In the genomic region with DNA sequence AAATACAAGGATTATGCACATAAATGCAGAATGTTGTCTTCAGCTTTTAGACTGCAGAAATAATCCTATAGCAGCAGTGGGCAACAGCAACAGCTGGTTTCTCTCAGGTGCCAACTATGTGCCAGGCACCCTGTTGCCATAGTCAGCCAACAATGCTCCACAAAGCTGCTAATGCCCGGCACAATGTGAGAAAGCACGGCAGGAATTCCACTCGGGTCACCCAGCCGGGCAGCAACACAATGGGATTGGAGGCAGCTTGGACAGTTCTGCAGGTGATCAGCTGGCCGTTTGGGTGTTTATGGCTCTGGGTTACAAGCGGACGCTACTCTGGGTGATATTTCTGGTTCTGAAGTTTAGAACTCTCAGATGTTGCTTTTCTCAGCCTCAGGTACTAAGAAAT, we compare ENCODE assay signal across 27 mouse cellular contexts.
DNase-seq lines count a peak whose midpoint lies in the region; ATAC-seq and TF ChIP-seq lines count a peak whose summit lies in the region.
"Had no signal": no experiment of that assay in that cellular context is flagged by ENCODE, and none has a peak within 500 bp of the region (broad histone marks: within the 10 kb centered on the region; RNA-seq: fewer than 3 reads in every experiment).

No protein-coding gene starts in this region.

- peak; percentile 29 to 40 for DNase-seq in heart, adult 2 months
- DNase-seq in heart, postnatal 36 days = no peak
- DNase-seq in midbrain, postnatal 0 days (ENCODE audit: low spot score) = peak; percentile 30
- no peak for DNase-seq in midbrain, embryonic 14.5 days
- DNase-seq in gastrocnemius, adult 18-20 months (ENCODE audit: low spot score) = no peak
- DNase-seq: adrenal gland, postnatal 10 days; B cell, adult 2 months; cerebellum, adult 11 months; cerebellum, adult 9-10 months; gastrocnemius, postnatal 25 days; kidney, adult 8-10 months; kidney, postnatal 4 days; liver, embryonic 13.5 days; lung, adult 18-20 months; lung, postnatal 4 days; thymus, postnatal 14 days had no signal

- TF ChIP-seq CTCF in heart, adult 2 months (IDR thresholded peaks at IDR 0.05) = no peak
- no peak for TF ChIP-seq CTCF in midbrain, postnatal 0 days (IDR thresholded peaks at IDR 0.05)

- WGBS in heart, adult 2 months = 34% methylated on average over 7 of the region's 7 CpGs
- 35% methylated on average over 7 of the region's 7 CpGs for WGBS in midbrain, postnatal 0 days
- 21% methylated on average over 7 of the region's 7 CpGs for WGBS in midbrain, embryonic 14.5 days
- 20% methylated on average over 7 of the region's 7 CpGs for WGBS in heart, embryonic 13.5 days
- WGBS in limb, embryonic 13.5 days = 18% methylated on average over 7 of the region's 7 CpGs
- 31% methylated on average over 7 of the region's 7 CpGs for WGBS in intestine, embryonic 15.5 days

- no peak overlapping the region for H3K4me2 ChIP-seq in midbrain, postnatal 0 days (ENCODE audit: low read depth, low read length, poor library complexity, severe bottlenecking)
- no peak overlapping the region for H3K4me2 ChIP-seq in midbrain, embryonic 14.5 days (ENCODE audit: low read length)
- no peak overlapping the region for H3K4me2 ChIP-seq in heart, embryonic 13.5 days
- H3K4me2 ChIP-seq in limb, embryonic 13.5 days (replicated peaks) = no peak overlapping the region
- H3K4me2 ChIP-seq in intestine, embryonic 15.5 days (replicated peaks) = no peak overlapping the region
- H3K4me2 ChIP-seq: embryonic facial prominence, embryonic 15.5 days; forebrain, embryonic 13.5 days; hindbrain, embryonic 15.5 days; limb, embryonic 15.5 days; liver, embryonic 13.5 days; midbrain, embryonic 12.5 days; stomach, embryonic 15.5 days had no signal

- H3K27ac ChIP-seq in heart, adult 2 months = no peak overlapping the region
- no peak overlapping the region for H3K27ac ChIP-seq in midbrain, postnatal 0 days (ENCODE audit: low read depth, low read length)
- H3K27ac ChIP-seq in midbrain, embryonic 14.5 days (replicated peaks; ENCODE audit: low read depth, low read length) = no peak overlapping the region
- H3K27ac ChIP-seq in heart, embryonic 13.5 days (replicated peaks) = peak overlapping the region; percentile 13; the same call in 1 of the 2 replicates
- peak overlapping the region; percentile 1; the same call in 1 of the 2 replicates for H3K27ac ChIP-seq in limb, embryonic 13.5 days
- H3K27ac ChIP-seq in intestine, embryonic 15.5 days = no peak overlapping the region
- H3K27ac ChIP-seq: embryonic facial prominence, embryonic 15.5 days; forebrain, embryonic 13.5 days; hindbrain, embryonic 15.5 days; kidney, postnatal 0 days; limb, embryonic 15.5 days; liver, embryonic 13.5 days; midbrain, embryonic 12.5 days; stomach, embryonic 15.5 days had no signal

- no peak for TF ChIP-seq POLR2A in heart, adult 2 months (IDR thresholded peaks at IDR 0.05; ENCODE audit: insufficient read depth, low read depth, low read length)

- H3K4me3 ChIP-seq in heart, adult 2 months = no peak overlapping the region
- H3K4me3 ChIP-seq in midbrain, postnatal 0 days (ENCODE audit: low read depth, low read length) = no peak overlapping the region
- no peak overlapping the region for H3K4me3 ChIP-seq in midbrain, embryonic 14.5 days (replicated peaks; ENCODE audit: low read depth, low read length)
- H3K4me3 ChIP-seq in heart, embryonic 13.5 days = no peak overlapping the region
- H3K4me3 ChIP-seq in limb, embryonic 13.5 days = no peak overlapping the region
- no peak overlapping the region for H3K4me3 ChIP-seq in intestine, embryonic 15.5 days (replicated peaks)
- H3K4me3 ChIP-seq: embryonic facial prominence, embryonic 15.5 days; forebrain, embryonic 13.5 days; hindbrain, embryonic 15.5 days; limb, embryonic 15.5 days; liver, embryonic 13.5 days; megakaryocyte, embryonic 14.5 days; midbrain, embryonic 12.5 days; stomach, embryonic 15.5 days had no signal

- H3K4me1 ChIP-seq in heart, adult 2 months (ENCODE audit: control insufficient read depth, insufficient read depth, low read length) = no peaks in the 10 kb centered on the region
- H3K4me1 ChIP-seq in midbrain, postnatal 0 days (ENCODE audit: insufficient read depth, low read length) = 0 out of 2 replicates have a peak, but pooled peaks cover 5% of the 10 kb centered on the region
- peaks cover 14% of the 10 kb centered on the region for H3K4me1 ChIP-seq in midbrain, embryonic 14.5 days (ENCODE audit: control insufficient read depth, insufficient read depth, low read length)
- H3K4me1 ChIP-seq in heart, embryonic 13.5 days = peaks cover 30% of the 10 kb centered on the region
- peaks cover 41% of the 10 kb centered on the region for H3K4me1 ChIP-seq in limb, embryonic 13.5 days
- H3K4me1 ChIP-seq in intestine, embryonic 15.5 days (replicated peaks) = peaks cover 9% of the 10 kb centered on the region; the same call in 1 of the 2 replicates
- H3K4me1 ChIP-seq: liver, embryonic 13.5 days; megakaryocyte, embryonic 14.5 days; stomach, embryonic 15.5 days had no signal

- H3K27me3 ChIP-seq in heart, adult 2 months (ENCODE audit: control insufficient read depth, insufficient read depth, low read length) = no peaks in the 10 kb centered on the region
- H3K27me3 ChIP-seq in midbrain, postnatal 0 days (ENCODE audit: insufficient read depth, low read length) = peaks cover 33% of the 10 kb centered on the region
- peaks cover 63% of the 10 kb centered on the region for H3K27me3 ChIP-seq in midbrain, embryonic 14.5 days (ENCODE audit: control insufficient read depth, insufficient read depth, low read length)
- no peaks in the 10 kb centered on the region for H3K27me3 ChIP-seq in heart, embryonic 13.5 days (replicated peaks)
- H3K27me3 ChIP-seq in limb, embryonic 13.5 days = no peaks in the 10 kb centered on the region
- no peaks in the 10 kb centered on the region for H3K27me3 ChIP-seq in intestine, embryonic 15.5 days (replicated peaks)
- H3K27me3 ChIP-seq: embryonic facial prominence, embryonic 15.5 days; limb, embryonic 15.5 days; megakaryocyte, embryonic 14.5 days; stomach, embryonic 15.5 days had no signal

- no peak for ATAC-seq in midbrain, postnatal 0 days (ENCODE audit: low FRiP score)
- no peak for ATAC-seq in midbrain, embryonic 14.5 days (ENCODE audit: low FRiP score, low TSS enrichment)
- no peak for ATAC-seq in heart, embryonic 13.5 days (ENCODE audit: extremely low read depth, insufficient number of reproducible peaks, low FRiP score, low TSS enrichment)
- no peak for ATAC-seq in limb, embryonic 13.5 days (ENCODE audit: low FRiP score, low read depth)
- ATAC-seq in intestine, embryonic 15.5 days = no peak
- ATAC-seq: forebrain, embryonic 13.5 days had no signal

- H3K9me3 ChIP-seq in midbrain, postnatal 0 days (ENCODE audit: low read length) = 0 out of 2 replicates have a peak, but pooled peaks cover 3% of the 10 kb centered on the region
- H3K9me3 ChIP-seq in midbrain, embryonic 14.5 days (ENCODE audit: control insufficient read depth, low read length) = no peaks in the 10 kb centered on the region; the same call in 1 of the 2 replicates
- 0 out of 2 replicates have a peak, but pooled peaks cover 4% of the 10 kb centered on the region for H3K9me3 ChIP-seq in heart, embryonic 13.5 days
- H3K9me3 ChIP-seq in limb, embryonic 13.5 days = peaks cover 2% of the 10 kb centered on the region; the same call in 1 of the 2 replicates
- H3K9me3 ChIP-seq in intestine, embryonic 15.5 days = no peaks in the 10 kb centered on the region
- H3K9me3 ChIP-seq: hindbrain, embryonic 15.5 days; stomach, embryonic 15.5 days had no signal

- H3K36me3 ChIP-seq in heart, adult 2 months (ENCODE audit: control insufficient read depth, insufficient read depth, low read length) = no peaks in the 10 kb centered on the region
- H3K36me3 ChIP-seq in midbrain, postnatal 0 days (ENCODE audit: insufficient read depth, low read length) = no peaks in the 10 kb centered on the region
- H3K36me3 ChIP-seq in midbrain, embryonic 14.5 days (ENCODE audit: control insufficient read depth, insufficient read depth, low read length) = no peaks in the 10 kb centered on the region
- H3K36me3 ChIP-seq in heart, embryonic 13.5 days = peaks cover 3% of the 10 kb centered on the region; the same call in 1 of the 2 replicates
- H3K36me3 ChIP-seq in limb, embryonic 13.5 days = 0 out of 2 replicates have a peak, but pooled peaks cover 3% of the 10 kb centered on the region
- no peaks in the 10 kb centered on the region for H3K36me3 ChIP-seq in intestine, embryonic 15.5 days
- H3K36me3 ChIP-seq: embryonic facial prominence, embryonic 15.5 days; hindbrain, embryonic 15.5 days; limb, embryonic 15.5 days; liver, embryonic 13.5 days; midbrain, embryonic 12.5 days; stomach, embryonic 15.5 days had no signal

- no peak overlapping the region for H3K9ac ChIP-seq in heart, adult 2 months (ENCODE audit: low read depth, low read length)
- no peak overlapping the region for H3K9ac ChIP-seq in midbrain, postnatal 0 days (replicated peaks; ENCODE audit: low read length, poor library complexity, severe bottlenecking)
- no peak overlapping the region for H3K9ac ChIP-seq in midbrain, embryonic 14.5 days (replicated peaks; ENCODE audit: low read length)
- no peak overlapping the region for H3K9ac ChIP-seq in heart, embryonic 13.5 days
- no peak overlapping the region for H3K9ac ChIP-seq in limb, embryonic 13.5 days
- no peak overlapping the region for H3K9ac ChIP-seq in intestine, embryonic 15.5 days
- H3K9ac ChIP-seq: embryonic facial prominence, embryonic 15.5 days; forebrain, embryonic 13.5 days; hindbrain, embryonic 15.5 days; limb, embryonic 15.5 days; liver, embryonic 13.5 days; midbrain, embryonic 12.5 days; stomach, embryonic 15.5 days had no signal

- no peaks in the 10 kb centered on the region for H3K79me2 ChIP-seq in heart, adult 2 months (replicated peaks; ENCODE audit: control insufficient read depth, insufficient read depth, low read length)

- TF ChIP-seq EP300 in heart, adult 2 months (IDR thresholded peaks at IDR 0.05; ENCODE audit: insufficient read depth, low read depth, low read length) = no peak

- intact Hi-C loops in heart, adult 2 months (cut with DNase I) = no loop called here
- intact Hi-C loops in heart, postnatal 36 days (cut with DNase I) = no loop called here

Comparison
In these comparisons a context has a peak if more than half of its experiments do, and no peak if none do; other contexts are left out.
1. DNase-seq: peak in heart, adult 2 months (2 of 2) and midbrain, postnatal 0 days (single experiment); none in heart, postnatal 36 days (0 of 2), midbrain, embryonic 14.5 days (single experiment) and gastrocnemius, adult 18-20 months (single experiment).
2. H3K27ac ChIP-seq: peak in heart, embryonic 13.5 days (single experiment) and limb, embryonic 13.5 days (single experiment); none in heart, adult 2 months (single experiment), midbrain, postnatal 0 days (single experiment), midbrain, embryonic 14.5 days (single experiment) and intestine, embryonic 15.5 days (single experiment).